Mouse (Mus musculus) ovary, adult 18-20 months (tissue): ENCODE measurements at regions not wholly inside any gene's neighbourhood (a gene's known extent, or its start where the extent isn't known, plus 50 kb on each side); places are given as distances from the start of the nearest gene placed in this dataset.

Experiments
- DNase-seq: peaks from one replicate; pipeline ENCODE4 v3.0.0; 2022; ENCODE audit warnings: low spot score, mixed read lengths

DNA sequence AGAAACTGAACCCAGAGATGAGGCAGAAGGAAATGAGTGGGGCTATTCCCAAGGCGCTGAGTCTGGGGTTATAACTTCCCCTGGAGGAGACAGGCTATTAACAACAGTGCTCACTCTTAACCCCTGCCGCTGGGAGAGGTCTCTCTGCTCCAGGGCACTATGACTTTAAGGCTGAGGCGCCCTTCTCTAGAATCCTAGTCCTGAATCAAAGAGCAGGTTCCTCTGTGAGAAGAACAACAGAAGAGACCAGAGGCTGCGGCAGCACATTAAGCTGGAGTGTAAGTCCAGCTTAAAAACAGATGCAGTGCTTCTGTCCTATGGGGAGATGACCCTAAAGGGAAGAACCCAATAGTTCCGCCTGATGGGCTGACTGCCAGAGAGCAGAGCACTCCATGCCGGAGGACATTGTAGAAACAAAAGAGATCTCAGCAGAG is 173.4 kb upstream of the Klf7 start:
- DNase-seq = no peak

DNA sequence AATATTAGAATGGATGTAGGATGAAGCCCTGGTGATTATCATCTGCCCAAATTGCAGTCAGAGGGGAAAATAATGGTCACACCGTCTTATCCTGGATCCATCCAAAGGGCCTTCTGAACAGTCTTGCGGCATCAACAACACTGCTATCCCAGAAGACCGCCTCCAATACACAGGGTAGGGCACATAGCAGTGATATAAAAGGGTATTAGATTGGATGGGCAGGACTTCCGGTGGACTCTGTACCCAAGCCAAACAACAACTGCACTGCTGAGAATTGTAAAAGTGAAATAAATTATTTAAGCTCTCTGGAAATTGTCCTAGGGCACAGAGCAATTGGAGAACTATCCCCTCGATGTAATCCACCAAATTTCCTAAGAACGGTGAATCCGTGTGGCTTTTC is 173.0 kb upstream of the Klf7 start:
- no peak for DNase-seq

DNA sequence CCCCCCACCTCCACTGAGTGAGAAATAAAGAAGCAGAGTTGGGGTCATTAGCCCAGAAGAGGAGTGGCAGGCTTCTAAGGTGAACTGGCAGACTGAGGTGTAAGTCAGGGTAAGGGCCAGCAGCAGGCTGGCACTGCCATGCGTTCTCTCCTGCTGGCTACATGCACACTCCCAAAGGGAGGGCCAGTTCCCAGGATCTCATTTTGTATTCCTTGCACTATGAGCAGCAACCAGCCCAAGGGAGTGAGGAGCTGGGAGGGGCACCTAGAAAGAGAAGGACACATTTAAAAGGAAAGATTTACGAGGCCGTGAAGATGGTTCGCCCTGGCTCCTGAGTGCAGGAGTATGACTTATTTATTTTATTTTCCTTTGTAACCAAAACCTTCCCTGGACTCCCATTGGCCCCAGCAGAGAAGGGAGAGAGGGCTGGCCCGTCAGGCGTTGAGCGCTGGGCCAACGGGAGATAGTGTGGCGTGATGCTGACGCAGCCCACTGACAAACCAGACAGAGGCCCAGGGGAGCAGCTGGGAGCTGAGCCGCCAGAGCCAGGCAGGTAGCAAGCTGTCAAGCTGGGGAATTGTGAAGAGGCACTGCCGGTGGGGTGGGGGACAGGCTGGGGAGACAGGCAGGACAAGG is 166.8 kb upstream of the Klf7 start:
- no peak for DNase-seq

GRCm38 (mm10) chr1:64287068-64287467 is 165.0 kb upstream of the Klf7 start:
- no peak for DNase-seq

GRCm38 (mm10) chr1:64284656-64285055 is 162.6 kb upstream of the Klf7 start:
- no peak for DNase-seq

DNA sequence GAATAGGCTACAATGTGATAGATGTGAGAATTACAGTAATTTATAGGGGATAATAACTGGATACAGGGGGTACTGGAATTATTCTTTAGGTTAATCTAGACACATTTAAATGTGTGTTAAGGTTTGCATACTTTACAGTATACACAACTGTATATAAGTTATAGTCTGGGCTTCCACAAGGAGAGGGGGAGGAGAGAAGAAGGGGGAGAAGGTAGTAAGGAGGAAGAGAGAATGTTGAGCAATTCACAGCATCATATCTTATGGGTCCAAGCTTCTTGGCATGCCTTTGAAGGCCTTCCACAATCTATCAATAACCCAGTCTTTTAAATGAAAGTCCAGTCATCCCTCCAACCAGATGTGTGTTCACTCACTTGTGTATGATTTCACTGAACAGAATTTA is 153.8 kb upstream of the Klf7 start:
- no peak for DNase-seq

DNA sequence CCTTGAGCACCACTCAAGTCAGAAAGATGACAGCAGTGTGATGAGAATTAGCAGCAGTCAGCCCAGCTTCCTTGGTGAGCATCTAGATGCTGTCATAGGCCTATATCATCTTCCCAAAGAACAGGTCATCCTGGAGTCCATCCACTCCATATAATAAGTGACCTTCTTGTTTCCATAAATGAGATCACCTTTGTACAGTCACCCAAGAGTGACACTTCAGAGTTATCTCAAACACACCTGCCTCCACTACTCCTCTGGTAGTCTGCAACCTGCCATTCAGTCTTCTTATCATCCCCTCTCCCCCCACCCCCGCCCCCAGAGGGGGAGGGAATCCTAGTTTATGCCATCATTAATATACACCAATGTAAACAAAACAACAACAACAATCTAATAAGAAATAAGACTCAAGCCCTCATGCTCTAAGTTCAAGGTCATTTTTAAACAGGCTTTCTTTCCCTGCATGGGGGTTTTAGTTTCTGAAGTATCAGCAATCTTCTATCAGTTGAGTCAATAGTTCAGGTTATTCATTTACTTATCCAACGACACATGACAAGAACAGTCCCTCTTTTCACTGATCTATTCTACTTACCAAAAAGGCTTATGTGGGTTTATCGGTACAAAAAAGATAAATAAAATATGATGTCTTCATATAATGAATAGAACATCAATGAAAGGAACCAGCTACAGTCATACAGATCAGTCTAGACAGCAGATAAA is 153.2 kb upstream of the Klf7 start:
- no peak for DNase-seq

DNA sequence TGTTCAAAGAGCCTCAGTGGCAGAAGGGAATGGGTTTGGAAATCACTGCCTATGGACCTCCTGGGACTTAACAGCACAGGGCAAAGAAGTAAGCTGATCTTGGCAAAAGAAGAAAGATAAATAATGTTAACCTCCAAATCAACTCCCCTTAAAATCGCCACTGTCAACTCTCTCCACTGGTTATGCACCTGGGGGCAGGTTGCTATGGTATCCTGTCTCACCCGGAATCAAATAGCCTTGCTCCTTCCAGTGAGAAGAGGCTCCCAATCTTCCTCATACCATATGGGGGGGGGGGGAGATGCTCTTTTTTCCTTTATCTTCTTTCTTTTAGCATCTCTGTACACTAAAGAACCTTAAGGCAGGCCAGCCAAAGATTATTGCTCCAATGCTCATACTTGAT is 135.2 kb upstream of the Klf7 start:
- no peak for DNase-seq

- DNase-seq = no peak
Measured at GRCm38 (mm10) chr1:64255554-64256295, 133.6 kb upstream of the Klf7 start.

DNA sequence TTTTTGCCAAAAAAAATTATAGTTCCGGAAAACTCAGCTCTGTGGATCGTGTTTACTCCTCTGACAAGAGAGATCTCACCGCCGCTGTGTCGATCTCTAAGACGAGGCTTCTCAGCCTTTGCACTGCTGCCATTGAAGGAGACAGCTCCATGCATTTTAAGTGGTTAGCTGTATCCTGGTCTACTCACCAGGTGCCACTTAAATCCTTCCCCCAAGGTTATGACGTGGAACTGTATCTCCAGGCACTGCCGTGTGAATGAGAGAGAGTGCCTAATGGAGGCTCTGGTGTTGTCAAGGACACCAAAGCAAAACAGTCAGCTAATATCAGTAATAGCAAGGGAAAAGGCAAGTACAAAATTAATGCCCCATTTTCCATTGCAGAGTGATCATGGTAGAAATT is 132.6 kb upstream of the Klf7 start:
- DNase-seq = no peak

- no peak for DNase-seq
Measured at GRCm38 (mm10) chr1:64253996-64254395, 131.9 kb upstream of the Klf7 start.

- no peak for DNase-seq
Measured at GRCm38 (mm10) chr1:64242401-64242800, 120.3 kb upstream of the Klf7 start.

DNA sequence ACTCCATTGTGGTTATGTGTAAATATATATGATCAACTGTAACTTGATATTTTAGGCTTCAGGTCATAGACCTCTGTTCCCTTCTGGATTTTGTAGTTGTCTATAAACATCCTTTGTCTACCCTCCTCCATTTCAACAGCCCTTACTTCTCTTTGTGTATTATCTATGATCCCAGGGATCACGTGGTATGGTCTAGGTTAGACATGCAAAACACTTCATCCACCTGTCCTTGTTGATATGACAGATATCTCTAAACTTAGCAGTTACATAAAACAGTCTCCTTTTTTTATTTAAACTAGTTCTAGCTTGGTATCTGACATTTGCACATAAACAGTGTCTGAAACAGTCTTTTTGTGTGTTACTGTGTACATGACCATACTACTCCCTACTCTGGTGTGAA is 107.6 kb upstream of the Klf7 start:
- DNase-seq = no peak

DNA sequence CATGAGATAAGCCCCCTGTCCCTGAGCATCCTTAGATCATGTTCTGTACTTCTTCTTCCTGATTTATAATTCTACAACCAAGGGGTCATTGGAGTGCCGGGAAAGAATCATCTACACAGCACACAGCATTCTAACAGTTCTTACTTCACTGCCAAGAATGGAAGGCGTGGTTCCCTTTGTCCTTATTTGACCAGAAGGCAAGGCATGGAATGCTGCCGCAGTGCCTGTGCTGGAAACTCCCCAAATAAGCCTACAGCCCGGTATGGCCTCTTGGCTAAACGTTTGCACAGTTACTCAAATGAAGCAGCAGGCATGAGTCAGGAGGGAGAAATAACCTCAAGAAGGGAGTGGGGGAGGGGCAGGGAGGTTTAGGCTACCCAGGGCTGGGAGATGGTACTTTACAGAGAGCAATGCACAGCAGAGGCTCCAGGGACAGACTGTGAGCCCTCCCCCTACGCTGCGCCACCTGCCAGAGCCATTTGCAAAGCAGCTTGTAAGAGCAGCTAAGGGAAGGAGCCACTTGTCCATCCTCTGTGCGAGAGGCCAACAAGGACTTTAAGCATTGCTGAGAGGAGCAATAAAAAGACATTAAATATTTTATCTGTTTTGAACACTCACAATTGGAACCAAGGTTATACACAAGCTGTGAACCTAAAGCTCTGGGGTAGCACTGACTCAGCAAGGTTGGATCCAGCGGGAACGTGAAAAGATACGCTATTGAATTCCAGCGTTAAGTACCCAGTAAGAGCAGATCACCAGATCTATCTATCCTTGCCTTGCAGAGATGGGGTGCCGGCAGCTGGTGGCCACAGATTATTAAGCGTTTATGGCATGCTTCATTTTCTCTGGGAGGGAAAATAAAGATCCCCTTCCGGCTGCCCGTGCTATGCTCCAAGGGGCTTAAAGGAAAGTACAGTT is 104.2 kb upstream of the Klf7 start:
- DNase-seq = no peak

- no peak for DNase-seq
Measured at GRCm38 (mm10) chr1:64223779-64224687, 102.0 kb upstream of the Klf7 start.

DNA sequence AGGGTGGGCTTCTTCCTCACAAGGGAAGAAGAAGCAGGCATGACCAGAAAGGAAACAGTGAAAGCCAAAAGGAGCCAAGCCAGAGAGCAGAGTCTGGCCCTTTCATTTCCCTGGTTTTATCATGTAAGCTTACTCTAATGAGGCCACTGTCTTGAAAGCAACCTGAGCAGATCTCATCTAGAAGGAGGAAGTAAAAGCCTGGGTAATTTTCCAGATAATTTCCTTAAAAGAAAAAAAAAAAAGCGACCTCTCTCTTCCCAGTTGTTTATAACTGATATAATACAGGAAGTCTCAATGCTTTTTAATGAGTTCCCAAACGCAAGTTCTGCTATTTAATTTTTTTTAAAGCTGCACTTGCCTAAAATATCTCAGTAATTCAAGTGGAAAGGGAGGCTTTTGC is 100.4 kb upstream of the Klf7 start:
- no peak for DNase-seq

- no peak for DNase-seq
Measured at GRCm38 (mm10) chr1:64220486-64220885, 98.4 kb upstream of the Klf7 start.

DNA sequence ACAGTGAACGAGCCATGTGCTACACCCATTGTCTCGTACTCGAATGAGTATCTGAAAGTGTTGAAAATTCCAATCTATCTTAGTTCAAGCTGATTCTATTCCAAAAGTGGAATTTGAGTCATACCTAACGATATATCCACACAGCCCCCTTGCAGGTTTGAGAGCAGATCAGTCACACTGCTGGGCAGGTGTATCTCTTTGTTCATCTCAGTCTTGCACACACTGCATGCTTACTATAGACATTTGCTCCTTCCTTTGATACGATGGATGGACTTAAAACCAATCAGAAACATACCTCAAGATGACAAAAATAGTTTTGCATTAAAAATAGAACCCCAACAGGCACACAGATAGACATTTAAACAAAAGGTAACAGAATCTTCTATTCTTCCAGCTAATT is 98.0 kb upstream of the Klf7 start:
- no peak for DNase-seq

- no peak for DNase-seq
Measured at GRCm38 (mm10) chr1:64215646-64216045, 93.6 kb upstream of the Klf7 start.

DNA sequence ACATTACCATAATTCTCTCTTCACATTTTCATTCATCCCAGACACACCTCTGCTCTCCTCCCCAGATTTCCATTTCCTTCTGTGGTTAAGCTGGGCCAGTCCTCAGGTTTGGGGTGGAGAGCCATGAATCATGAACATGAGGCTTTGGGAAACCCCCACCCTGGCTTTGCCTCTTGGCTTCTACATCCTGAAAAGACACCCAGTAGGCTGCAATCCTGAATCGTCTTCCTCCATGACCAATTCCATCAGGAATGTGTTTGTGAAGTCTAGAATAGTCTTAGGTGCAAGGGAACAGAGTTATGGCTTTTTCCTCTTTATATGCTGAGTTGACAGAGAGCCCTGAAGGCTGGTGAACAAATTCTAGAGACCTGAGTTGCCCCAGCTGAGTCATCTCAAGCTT is 87.0 kb upstream of the Klf7 start:
- DNase-seq = no peak

GRCm38 (mm10) chr1:64200387-64201023 is 78.4 kb upstream of the Klf7 start:
- DNase-seq = no peak
